Mouse (Mus musculus) forelimb bud, embryonic 11.5 days (tissue): ENCODE results near the gene Rps6ka4.

Source experiments
- DNase-seq: peaks from one replicate; pipeline ENCODE4 v3.0.0-alpha.2; 2012; ENCODE audit warnings: low read depth, low spot score

The Rps6ka4 gene

DNA sequence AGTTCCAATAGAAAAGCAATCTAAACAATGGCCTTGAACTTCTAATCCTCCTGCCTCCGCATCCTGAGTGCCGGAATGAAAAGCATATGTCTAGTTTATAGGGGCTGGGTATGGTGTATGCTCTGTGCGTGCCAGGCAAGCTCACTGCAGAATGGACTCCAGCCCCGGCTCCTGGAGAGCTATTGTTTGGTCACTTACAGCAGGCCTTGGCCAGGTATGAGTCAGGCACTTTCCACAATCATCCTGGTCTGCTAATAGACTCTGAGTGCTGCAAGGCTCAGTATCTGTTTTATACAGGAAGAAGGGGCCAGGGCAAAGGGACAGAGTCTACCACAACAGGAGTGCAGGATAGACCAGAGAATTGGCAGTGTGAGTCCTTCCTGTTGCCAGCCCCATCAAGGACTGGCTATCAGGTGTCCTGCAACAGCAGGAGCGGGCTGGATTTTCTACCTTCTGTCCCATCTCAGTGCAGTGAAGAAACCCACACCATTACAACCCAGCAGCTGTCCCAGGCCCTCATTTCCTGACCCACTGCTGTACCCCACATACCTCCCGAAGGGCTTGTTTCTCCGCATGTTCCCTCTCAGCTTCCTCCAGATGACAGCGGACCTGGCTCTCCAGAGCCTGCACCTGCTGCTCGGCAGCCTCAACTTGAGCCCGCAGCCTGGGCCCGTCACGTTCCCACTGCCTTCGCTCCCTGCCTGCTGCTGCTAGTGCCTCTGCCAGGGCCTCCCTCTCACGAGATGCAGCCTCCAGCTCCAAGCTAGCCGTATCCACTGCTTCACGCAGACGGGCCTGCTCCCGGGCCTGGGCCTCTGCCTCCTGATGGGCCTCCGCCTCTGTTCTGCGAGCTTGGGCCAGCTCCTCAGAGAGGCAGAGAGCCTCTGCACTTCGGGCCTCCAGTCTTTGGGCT lies 12.2 kb upstream of the Rps6ka4 start:
- DNase-seq = no peak

DNA sequence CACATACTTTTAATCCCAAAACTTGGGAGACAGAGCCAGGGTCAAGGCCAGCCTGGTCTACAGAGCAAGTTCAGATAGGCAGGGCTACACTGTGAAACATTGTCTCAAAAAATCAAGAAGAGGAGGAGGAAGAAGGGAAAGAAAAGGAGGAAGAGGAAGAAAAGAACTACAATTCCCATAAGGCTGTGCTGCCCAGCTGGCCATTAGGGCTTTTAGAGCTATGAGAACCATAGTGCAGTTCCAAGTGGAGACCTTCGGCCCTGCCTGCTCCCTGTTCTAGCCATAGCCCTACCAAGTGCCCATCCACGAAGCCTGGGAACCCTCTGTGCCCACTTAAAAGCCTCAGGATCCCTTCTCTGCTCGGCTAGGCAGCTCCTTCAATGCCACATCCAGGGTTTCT lies 11.1 kb upstream of the Rps6ka4 start:
- no peak for DNase-seq

DNA sequence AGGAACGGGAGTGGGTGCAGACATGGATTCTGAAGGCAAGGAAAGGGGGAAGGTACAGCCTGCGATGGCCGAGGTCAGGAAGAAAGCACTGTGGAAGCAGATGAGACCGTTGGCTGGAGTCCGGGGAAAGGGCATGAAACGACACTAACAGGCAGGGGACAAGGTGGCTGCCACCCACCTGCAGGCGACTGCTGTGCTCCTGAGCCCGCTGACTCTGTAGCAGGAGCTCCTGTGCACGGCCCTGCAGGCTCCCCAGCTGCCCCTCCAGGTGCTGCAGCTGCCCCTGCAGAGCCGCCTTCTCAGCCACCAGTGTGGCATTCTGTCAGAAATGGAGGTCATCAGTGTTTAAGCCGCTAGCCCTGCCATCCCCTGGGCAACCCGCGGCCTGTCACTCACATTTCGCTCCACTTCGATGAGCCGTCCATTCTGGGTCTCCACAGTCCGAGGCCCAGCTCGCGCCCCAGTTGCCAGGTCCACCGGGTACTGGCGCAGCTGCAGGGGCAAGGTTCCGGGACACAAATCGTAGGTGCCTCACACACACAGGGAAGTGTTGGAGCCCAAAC lies 9.2 kb upstream of the Rps6ka4 start:
- no peak for DNase-seq

DNA sequence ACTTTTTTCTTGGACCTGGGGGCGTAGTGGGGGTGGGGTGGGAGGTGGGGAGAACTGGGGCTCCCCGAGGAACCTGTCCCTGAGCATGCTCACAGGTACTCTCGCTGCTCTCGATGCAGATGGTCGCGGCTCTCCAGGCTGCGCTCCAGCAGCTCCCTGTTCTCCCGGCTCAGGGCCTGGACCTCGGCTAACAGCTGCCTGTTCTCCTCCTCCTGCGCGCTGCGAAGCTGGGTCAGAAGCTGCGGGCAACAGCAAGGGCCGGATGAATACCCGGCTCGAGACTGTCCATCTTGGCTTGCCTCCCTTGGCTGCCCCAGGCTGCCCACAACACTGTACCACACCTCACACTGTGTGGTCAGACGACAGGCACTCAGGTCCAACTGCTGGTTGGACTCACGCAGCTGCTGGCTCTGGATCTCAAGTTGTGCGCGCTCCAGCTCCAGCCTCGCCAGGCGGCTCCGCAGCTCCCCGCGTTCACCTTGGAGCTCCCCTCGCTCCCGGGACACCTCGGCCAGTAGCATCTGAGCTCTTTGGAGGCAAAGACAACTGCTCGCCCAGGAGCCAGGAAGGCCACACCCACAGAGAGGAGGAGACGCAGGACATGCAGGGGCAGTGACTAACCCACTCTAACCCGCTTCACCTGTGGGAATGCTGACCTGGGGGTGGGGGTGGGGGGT lies 7.5 kb upstream of the Rps6ka4 start:
- no peak for DNase-seq

DNA sequence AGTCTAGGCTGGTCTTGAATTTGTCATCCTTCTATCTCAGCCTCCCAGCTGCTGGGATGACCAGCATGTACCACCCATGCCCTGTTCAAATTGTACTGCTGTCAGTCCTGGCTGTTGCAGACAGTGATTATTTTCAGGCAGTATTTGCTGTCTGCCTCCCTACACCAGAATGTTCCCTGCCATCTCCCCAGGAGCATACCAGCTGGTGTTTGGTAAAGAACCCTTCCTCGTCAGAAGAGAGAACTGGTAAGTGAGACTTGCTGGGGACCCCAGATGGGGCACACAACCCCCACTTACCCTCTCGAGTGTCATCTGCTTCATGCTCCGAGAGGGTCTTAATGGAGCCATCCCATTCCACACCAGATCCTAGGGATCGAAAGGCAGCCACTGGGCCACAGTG lies 5.6 kb upstream of the Rps6ka4 start:
- no peak for DNase-seq

GRCm38 (mm10) chr19:6842353-6842752 lies 1.9 kb upstream of the Rps6ka4 start:
- no peak for DNase-seq

DNA sequence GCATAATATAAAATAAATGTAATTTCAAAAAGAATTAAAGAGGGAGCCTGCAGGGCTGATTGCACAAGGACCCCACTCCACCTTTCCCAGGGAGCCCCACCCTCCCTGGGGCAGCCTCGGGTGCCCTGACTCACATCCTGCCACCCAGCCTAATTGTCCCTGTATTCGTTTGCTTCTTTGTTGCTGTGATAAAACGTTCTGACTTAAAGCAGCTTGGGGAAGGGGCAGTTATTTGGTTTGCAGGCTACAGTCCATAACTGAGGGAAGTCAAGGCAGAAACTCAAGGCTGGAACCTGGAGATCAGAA lies 809 bp upstream of the Rps6ka4 start:
- no peak for DNase-seq

- no peak for DNase-seq
Measured at GRCm38 (mm10) chr19:6839615-6840474, 591 bp downstream of the Rps6ka4 start.

DNA sequence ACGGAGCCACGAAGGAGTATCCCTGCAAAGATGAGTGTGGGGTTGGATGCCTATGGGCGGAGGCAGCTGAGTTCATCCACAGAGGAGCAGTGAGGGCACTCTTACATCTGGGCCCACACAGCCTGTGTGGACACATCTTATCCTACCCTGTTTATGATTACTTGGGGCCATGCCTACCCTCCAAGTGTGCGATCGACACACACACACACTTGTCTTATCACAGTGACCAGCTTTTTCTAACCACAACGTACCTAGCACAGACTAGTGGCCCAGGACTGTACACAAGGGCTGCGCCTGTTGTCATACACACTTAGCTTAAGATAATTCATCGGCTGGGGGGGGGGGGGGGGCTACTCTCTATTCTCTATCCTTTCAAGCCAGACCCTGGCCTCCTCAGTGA lies 8.1 kb downstream of the Rps6ka4 start:
- no peak for DNase-seq

DNA sequence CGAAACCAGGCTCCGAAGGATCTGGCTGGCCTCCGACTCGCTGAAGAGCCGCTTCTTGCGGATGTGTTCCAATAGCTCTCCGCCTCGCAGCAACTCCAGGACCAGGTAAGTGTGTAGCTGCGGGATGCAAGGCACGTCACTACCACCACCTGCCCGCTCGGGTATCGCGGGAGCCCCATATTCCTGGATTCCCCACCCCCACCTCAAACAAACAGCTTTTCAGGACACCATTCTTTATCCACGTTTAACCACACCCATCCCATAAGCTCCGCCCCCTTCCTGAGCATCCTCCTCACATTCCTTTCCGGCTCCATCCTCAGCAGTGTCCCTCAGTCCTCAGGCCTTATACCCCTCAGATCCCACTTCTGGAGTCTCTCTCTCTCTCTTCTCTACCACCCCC lies 9.1 kb downstream of the Rps6ka4 start:
- no peak for DNase-seq

DNA sequence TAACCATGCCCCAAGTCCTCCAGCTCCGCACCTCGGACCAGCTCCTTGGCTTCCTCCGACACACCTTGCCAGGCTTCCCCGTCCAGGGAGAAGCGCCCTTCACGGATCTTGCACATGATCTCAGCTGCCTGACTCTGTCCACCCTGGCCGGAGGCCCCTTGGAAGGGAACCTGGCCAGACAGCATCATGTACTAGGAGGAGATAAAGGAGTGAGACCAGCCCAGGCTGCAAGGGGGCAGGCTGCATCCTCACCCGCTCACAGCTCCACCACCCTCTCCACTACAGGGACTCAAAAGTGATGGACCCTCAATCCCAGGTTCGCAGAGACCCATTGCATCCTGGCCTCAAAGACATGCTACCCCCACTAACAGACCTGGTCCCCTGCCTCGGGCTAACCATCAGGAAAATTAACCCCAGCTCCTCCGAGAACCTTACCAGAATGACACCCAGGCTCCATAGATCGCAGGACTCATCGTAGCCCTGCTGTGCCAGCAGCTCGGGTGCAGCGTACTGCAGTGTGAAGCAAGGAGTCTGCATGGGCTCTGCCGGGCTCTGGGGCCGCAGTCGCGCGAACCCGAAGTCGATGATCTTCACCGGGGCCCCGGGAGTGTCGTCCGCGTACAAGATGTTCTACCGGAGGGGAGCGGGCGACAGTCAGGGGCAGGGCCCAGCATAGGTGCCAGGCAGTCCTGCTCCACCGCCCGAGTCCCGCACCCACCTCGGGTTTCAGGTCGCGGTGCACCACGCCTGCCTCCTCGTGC lies 9.7 kb downstream of the Rps6ka4 start:
- DNase-seq = no peak

GRCm38 (mm10) chr19:6829870-6830555 lies 10.4 kb downstream of the Rps6ka4 start:
- no peak for DNase-seq

DNA sequence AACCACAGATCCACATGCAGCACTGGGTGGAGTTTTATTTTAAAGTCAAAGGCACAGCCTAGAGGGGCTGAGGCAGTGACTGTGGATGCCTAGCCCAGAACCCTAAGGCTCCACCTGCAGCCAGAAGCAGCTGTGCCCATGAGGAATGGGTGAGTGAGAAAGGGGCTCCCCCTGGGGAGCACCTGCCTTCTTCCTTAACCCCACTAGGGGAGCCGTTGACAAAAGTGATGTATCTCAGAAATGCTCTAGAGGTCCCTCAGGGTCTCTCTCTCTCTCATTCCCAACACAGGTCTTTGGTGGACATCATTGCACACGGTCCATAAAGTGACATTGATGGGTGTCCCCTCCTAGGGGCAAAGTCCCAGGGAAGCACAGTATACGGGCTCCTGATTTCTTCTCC lies 11.4 kb downstream of the Rps6ka4 start:
- no peak for DNase-seq

DNA sequence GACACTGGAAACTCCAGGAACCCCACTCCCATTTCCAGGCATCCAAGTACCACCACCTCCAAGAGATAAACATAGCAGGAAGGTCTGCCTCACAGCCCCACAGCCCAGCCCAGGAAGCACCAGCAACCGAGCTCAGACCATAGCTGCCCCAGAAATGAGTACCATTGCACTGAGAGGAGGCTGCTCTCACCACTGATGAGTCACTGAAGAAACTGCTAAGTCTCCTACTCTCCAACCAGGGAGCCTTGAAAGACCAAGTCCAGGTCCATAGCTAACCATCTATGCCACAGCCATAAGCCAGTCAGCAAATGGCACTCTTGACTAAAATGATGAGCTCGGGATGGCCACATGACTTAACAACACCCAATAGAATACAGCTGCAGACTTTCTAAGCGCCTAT lies 13.8 kb downstream of the Rps6ka4 start:
- no peak for DNase-seq

DNA sequence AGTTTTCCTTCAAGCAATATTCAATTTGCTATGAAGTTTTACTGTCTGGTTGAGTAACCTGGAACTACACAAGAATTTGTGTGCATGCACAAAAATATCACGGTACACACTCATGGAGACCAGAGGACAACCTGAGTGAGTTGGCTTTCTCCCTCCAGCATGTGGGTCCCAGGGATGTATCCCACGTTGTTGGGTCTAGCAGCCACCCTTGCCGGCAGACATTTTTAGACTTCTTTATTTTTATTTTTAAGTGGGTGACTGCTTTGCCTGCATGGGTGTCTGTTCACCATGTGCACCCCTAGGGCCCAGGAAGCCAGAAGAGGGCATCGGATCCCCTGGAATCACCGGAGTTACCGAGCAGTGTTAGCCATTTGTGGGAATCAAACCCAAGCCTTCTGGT lies 15.1 kb downstream of the Rps6ka4 start:
- no peak for DNase-seq

DNA sequence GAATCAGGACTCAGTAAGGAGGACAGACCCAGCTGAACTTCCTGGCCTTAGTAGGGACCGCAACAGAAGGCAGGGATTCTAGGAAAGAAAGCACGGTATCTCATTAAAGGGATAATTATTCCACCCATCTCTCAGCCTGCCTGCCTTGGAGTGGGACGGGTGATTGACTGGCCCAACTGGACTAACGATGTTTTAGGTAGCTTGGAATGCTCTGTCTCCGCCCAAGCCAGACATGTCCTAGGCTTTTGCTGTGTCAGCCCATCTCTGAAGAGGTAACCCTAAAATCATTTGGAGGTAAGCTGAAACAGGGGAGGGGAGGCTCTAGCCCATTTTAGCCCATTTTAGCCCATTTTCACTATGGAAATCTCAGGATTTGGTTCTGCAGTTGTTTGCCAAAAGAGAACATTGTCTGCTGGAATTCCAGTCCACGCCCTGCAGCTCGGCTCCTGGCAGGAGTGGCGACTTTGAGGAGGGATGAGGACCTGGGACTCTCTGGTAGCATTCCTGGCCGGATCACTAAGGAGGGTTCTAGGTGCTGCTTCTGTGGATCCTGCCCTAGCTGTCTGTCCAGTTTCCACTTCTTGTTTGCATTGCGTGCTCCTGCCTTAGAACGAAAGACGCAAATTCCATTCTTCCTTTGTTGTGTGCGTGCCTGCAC lies 19.8 kb downstream of the Rps6ka4 start:
- no peak for DNase-seq

DNA sequence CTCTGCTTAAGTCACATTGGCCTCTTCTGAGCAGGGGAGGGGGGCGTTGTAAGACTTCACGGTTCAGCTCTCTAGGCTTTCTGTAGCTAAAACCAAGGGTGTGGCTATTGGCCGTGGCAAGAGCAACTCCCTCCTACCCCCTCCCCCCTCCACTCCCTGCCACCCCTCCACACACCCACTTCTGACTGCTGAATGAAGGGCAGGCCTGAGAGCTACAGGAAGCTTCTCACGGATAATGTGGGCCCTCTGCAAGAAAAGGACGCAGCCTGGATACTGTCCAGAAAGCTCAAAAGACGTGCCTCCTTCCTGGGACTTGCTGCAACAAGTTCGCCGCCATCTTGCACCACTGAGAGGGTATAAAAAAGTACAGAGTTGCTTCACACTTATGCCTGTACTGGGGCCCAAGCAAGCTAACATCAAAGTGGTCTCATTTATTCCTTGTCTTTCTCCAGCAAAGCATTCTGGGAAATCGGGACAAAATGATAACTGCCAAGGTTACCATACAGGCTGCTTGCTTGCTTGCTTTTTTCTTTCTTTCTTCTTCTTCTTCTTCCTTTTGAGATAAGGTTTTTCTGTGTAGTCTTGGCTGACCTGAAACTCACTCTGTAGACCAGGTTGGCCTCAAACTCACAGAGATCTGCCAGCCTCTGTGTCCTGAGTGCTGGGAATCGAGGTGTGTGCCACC lies 21.2 kb downstream of the Rps6ka4 start:
- DNase-seq = no peak

- no peak for DNase-seq
Measured at GRCm38 (mm10) chr19:6814958-6815357, 25.5 kb downstream of the Rps6ka4 start.

- DNase-seq = peak; percentile 60
Measured at GRCm38 (mm10) chr19:6814366-6814765, 26.1 kb downstream of the Rps6ka4 start.
